ENCODE assay signal across 23 mouse cellular contexts in the genomic region with DNA sequence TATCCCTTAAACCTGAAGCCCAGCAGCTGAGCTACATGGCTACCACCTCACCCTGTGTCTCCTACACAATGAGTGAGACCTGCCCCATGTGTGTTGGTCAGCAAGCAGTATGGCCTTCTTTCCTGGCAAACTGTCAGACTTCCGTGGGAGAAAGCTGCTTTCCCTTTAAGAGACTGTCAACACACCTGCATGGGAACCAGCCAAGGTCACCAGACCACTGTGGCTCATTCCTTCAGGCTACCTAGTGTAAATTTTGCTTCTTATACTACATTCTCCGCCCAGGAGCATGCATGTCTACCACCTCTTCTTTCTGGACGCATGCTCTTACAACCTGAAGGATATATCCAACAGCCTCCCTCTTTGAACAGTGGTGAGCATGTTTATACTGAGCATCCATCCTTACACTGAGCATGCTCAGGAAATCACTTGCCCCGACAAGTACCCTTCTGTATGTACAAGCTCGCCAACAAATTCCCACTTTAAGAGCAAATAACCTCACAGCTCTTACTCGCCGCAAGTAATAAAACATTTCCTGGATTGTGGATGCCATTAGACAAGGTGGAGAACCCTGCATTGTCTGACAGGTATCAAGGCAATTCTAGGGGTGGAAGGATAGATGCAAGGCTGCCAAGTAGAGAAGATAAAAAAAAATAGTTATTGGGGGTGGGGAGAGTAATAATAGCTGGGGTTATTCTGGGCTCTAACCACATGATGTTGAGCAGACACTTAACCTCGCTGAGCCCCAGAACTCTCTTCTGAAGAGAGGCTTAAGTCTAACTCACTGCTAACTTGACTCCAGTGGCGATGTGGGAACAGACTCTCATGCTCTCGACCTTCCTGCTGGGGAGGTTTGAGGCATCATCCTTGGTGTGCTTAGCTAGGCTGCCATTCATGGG. TPM values are rescaled to one million over a fixed set of nuclear protein-coding genes. Genes with fewer than 3 reads are reported as not detected.
A peak's percentile ranks its signal among the peaks of the same experiment; 100 is the strongest.
DNase-seq lines count a peak whose midpoint lies in the region; ATAC-seq and TF ChIP-seq lines count a peak whose summit lies in the region.
"Had no signal": no experiment of that assay in that cellular context is flagged by ENCODE, and none has a peak within 500 bp of the region (broad histone marks: within the 10 kb centered on the region; RNA-seq: fewer than 3 reads in every experiment).

No protein-coding gene starts in this region.

- peaks cover 31% of the 10 kb centered on the region; the same call in 1 of the 2 replicates for H3K4me1 ChIP-seq in intestine, embryonic 15.5 days (replicated peaks)
- H3K4me1 ChIP-seq in intestine, postnatal 0 days (replicated peaks; ENCODE audit: control insufficient read depth, insufficient read depth, low read length) = peaks cover 12% of the 10 kb centered on the region; the same call in 1 of the 2 replicates
- peaks cover 41% of the 10 kb centered on the region for H3K4me1 ChIP-seq in heart, postnatal 0 days (ENCODE audit: control insufficient read depth, insufficient read depth)
- peaks cover 12% of the 10 kb centered on the region; the same call in 1 of the 2 replicates for H3K4me1 ChIP-seq in stomach, embryonic 16.5 days (ENCODE audit: control insufficient read depth, insufficient read depth, low read length)
- no peaks in the 10 kb centered on the region for H3K4me1 ChIP-seq in liver, embryonic 12.5 days
- H3K4me1 ChIP-seq: forebrain, embryonic 13.5 days; hindbrain, embryonic 15.5 days had no signal

- DNase-seq in heart, adult 11 months = peak; percentile 83
- no peak for DNase-seq in heart, adult 9 months (ENCODE audit: low spot score in 2 of 2)
- peak; percentile 65 for DNase-seq in heart, postnatal 0 days (ENCODE audit: low spot score)
- DNase-seq in right cerebral cortex, postnatal 10 days (ENCODE audit: low spot score in 2 of 2) = no peak
- DNase-seq: adrenal gland, postnatal 10 days; cerebellum, adult 9-10 months; left cerebral cortex, postnatal 4 days; liver; liver, postnatal 0 days had no signal

- no peaks in the 10 kb centered on the region for H3K27me3 ChIP-seq in intestine, embryonic 15.5 days (replicated peaks)
- no peaks in the 10 kb centered on the region for H3K27me3 ChIP-seq in intestine, postnatal 0 days (replicated peaks; ENCODE audit: control insufficient read depth, insufficient read depth, low read length)
- H3K27me3 ChIP-seq in heart, postnatal 0 days (ENCODE audit: control insufficient read depth, insufficient read depth, low read length) = no peaks in the 10 kb centered on the region
- H3K27me3 ChIP-seq in stomach, embryonic 16.5 days (ENCODE audit: control insufficient read depth, insufficient read depth, low read length) = no peaks in the 10 kb centered on the region
- peaks cover 5% of the 10 kb centered on the region; the same call in 1 of the 2 replicates for H3K27me3 ChIP-seq in liver, embryonic 12.5 days (replicated peaks)
- H3K27me3 ChIP-seq: forebrain, embryonic 13.5 days; hindbrain, embryonic 15.5 days; stomach, embryonic 15.5 days had no signal

- H3K9me3 ChIP-seq in intestine, embryonic 15.5 days = no peaks in the 10 kb centered on the region
- no peaks in the 10 kb centered on the region for H3K9me3 ChIP-seq in intestine, postnatal 0 days (ENCODE audit: control insufficient read depth)
- H3K9me3 ChIP-seq in heart, postnatal 0 days (replicated peaks; ENCODE audit: control insufficient read depth, low read length) = no peaks in the 10 kb centered on the region
- H3K9me3 ChIP-seq in stomach, embryonic 16.5 days (replicated peaks; ENCODE audit: control insufficient read depth, low read length) = no peaks in the 10 kb centered on the region
- no peaks in the 10 kb centered on the region for H3K9me3 ChIP-seq in liver, embryonic 12.5 days (replicated peaks)
- H3K9me3 ChIP-seq: embryonic facial prominence, embryonic 12.5 days; forebrain, embryonic 13.5 days; G1E; hindbrain, embryonic 15.5 days; stomach, embryonic 15.5 days had no signal

- H3K27ac ChIP-seq in intestine, embryonic 15.5 days = no peak overlapping the region
- no peak overlapping the region for H3K27ac ChIP-seq in intestine, postnatal 0 days (ENCODE audit: low read depth, low read length)
- H3K27ac ChIP-seq in heart, postnatal 0 days (ENCODE audit: low read depth) = peak overlapping the region; percentile 71
- 0 out of 2 replicates have a peak overlapping the region, but pooled peaks have one; percentile 1 for H3K27ac ChIP-seq in stomach, embryonic 16.5 days (ENCODE audit: low read length)
- no peak overlapping the region for H3K27ac ChIP-seq in liver, embryonic 12.5 days
- H3K27ac ChIP-seq: embryonic facial prominence, embryonic 12.5 days; forebrain, embryonic 13.5 days; hindbrain, embryonic 15.5 days; stomach, embryonic 15.5 days had no signal

- no peak overlapping the region for H3K4me2 ChIP-seq in intestine, embryonic 15.5 days (replicated peaks)
- no peak overlapping the region for H3K4me2 ChIP-seq in intestine, postnatal 0 days (replicated peaks; ENCODE audit: low read depth)
- no peak overlapping the region for H3K4me2 ChIP-seq in heart, postnatal 0 days (ENCODE audit: low read depth, low read length)
- no peak overlapping the region for H3K4me2 ChIP-seq in stomach, embryonic 16.5 days (ENCODE audit: low read depth, low read length)
- H3K4me2 ChIP-seq in liver, embryonic 12.5 days = no peak overlapping the region
- H3K4me2 ChIP-seq: embryonic facial prominence, embryonic 12.5 days; forebrain, embryonic 13.5 days; hindbrain, embryonic 15.5 days; stomach, embryonic 15.5 days had no signal

- WGBS in intestine, embryonic 15.5 days = 66% methylated on average over 10 of the region's 10 CpGs
- WGBS in intestine, postnatal 0 days = 56% methylated on average over 10 of the region's 10 CpGs
- WGBS in heart, postnatal 0 days = 48% methylated on average over 10 of the region's 10 CpGs
- 69% methylated on average over 10 of the region's 10 CpGs for WGBS in stomach, embryonic 16.5 days
- WGBS in liver, embryonic 12.5 days (ENCODE audit: insufficient replicate concordance) = 63% methylated on average over 10 of the region's 10 CpGs

- no peak for TF ChIP-seq EP300 in heart, postnatal 0 days (IDR thresholded peaks at IDR 0.05; ENCODE audit: low read depth)

- no peaks in the 10 kb centered on the region for H3K36me3 ChIP-seq in intestine, embryonic 15.5 days
- no peaks in the 10 kb centered on the region for H3K36me3 ChIP-seq in intestine, postnatal 0 days (ENCODE audit: control insufficient read depth, insufficient read depth)
- no peaks in the 10 kb centered on the region for H3K36me3 ChIP-seq in heart, postnatal 0 days (replicated peaks; ENCODE audit: control insufficient read depth, insufficient read depth, low read length)
- H3K36me3 ChIP-seq in stomach, embryonic 16.5 days (ENCODE audit: control insufficient read depth, insufficient read depth, low read length) = no peaks in the 10 kb centered on the region
- H3K36me3 ChIP-seq in liver, embryonic 12.5 days = no peaks in the 10 kb centered on the region
- H3K36me3 ChIP-seq: embryonic facial prominence, embryonic 12.5 days; hindbrain, embryonic 15.5 days; stomach, embryonic 15.5 days had no signal

- peak; percentile 26; the same call in 1 of the 2 replicates for ATAC-seq in intestine, embryonic 15.5 days
- no peak for ATAC-seq in intestine, postnatal 0 days
- ATAC-seq in heart, postnatal 0 days (ENCODE audit: insufficient read depth, low read depth) = peak; percentile 61; the same call in 1 of the 2 replicates
- ATAC-seq in stomach, embryonic 16.5 days (ENCODE audit: insufficient read depth, low FRiP score) = no peak
- no peak for ATAC-seq in liver, embryonic 12.5 days
- ATAC-seq: activated CD4-positive, CD25-positive, alpha-beta regulatory T cell, adult 4 months; CD4-positive, CD25-positive, alpha-beta regulatory T cell, adult 4 months; forebrain, embryonic 13.5 days; liver, postnatal 0 days; midbrain, embryonic 16.5 days had no signal

- TF ChIP-seq CTCF in intestine, postnatal 0 days (IDR thresholded peaks at IDR 0.05; ENCODE audit: low read depth) = no peak
- TF ChIP-seq CTCF in heart, postnatal 0 days (IDR thresholded peaks at IDR 0.05; ENCODE audit: low read depth) = no peak

- H3K9ac ChIP-seq in intestine, embryonic 15.5 days = no peak overlapping the region
- H3K9ac ChIP-seq in intestine, postnatal 0 days (ENCODE audit: low read depth, low read length) = no peak overlapping the region
- no peak overlapping the region for H3K9ac ChIP-seq in heart, postnatal 0 days (replicated peaks; ENCODE audit: low read depth, low read length)
- H3K9ac ChIP-seq in stomach, embryonic 16.5 days (ENCODE audit: low read length) = no peak overlapping the region
- no peak overlapping the region for H3K9ac ChIP-seq in liver, embryonic 12.5 days
- H3K9ac ChIP-seq: embryonic facial prominence, embryonic 12.5 days; forebrain, embryonic 13.5 days; hindbrain, embryonic 15.5 days; liver, postnatal 0 days; stomach, embryonic 15.5 days had no signal

- no peak overlapping the region for H3K4me3 ChIP-seq in intestine, embryonic 15.5 days (replicated peaks)
- no peak overlapping the region for H3K4me3 ChIP-seq in intestine, postnatal 0 days (ENCODE audit: low read depth, low read length)
- no peak overlapping the region for H3K4me3 ChIP-seq in heart, postnatal 0 days (ENCODE audit: low read depth, low read length)
- H3K4me3 ChIP-seq in stomach, embryonic 16.5 days (replicated peaks; ENCODE audit: low read length) = no peak overlapping the region
- no peak overlapping the region for H3K4me3 ChIP-seq in liver, embryonic 12.5 days
- H3K4me3 ChIP-seq: embryonic facial prominence, embryonic 12.5 days; erythroblast, embryonic 14.5 days; forebrain, embryonic 13.5 days; hindbrain, embryonic 15.5 days; stomach, embryonic 15.5 days had no signal

RNA-seq across cellular contexts. Expression of a gene that starts 7.8 kb away (rescaled TPM):
- 23.2 and 25.8 TPM in 2 replicates for polyA plus RNA-seq in intestine, embryonic 15.5 days (2015; fragmentation: Nextera tagmentation; extraction: Ambion mirVana)
- 11.4 and 13.6 TPM in 2 replicates for polyA plus RNA-seq in intestine, postnatal 0 days (2015; fragmentation: Nextera tagmentation; extraction: Ambion mirVana)
- 37.5 and 45.0 TPM in 2 replicates for total RNA-seq in heart, postnatal 0 days (2014; rRNA removed; ENCODE audit: low replicate concordance)
- 4.8 and 4.9 TPM in 2 replicates for polyA plus RNA-seq in heart, postnatal 0 days (2015; fragmentation: Nextera tagmentation; extraction: Ambion mirVana)
- 18.7 and 20.0 TPM in 2 replicates for polyA plus RNA-seq in stomach, embryonic 16.5 days (2015; fragmentation: Nextera tagmentation; extraction: Ambion mirVana)
- polyA plus RNA-seq in liver, embryonic 12.5 days (2016; fragmentation: Nextera tagmentation; extraction: Ambion mirVana) = 3.3 and 3.7 TPM in 2 replicates
- total RNA-seq: granulocyte monocyte progenitor cell, adult 5-6 weeks had no signal
- polyA plus RNA-seq: activated CD4-positive, CD25-positive, alpha-beta regulatory T cell, adult 4 months; CD4-positive, CD25-positive, alpha-beta regulatory T cell, adult 4 months had no signal

Comparison
In these comparisons a context has a peak if more than half of its experiments do, and no peak if none do; other contexts are left out.
1. DNase-seq: peak in heart, adult 11 months (single experiment) and heart, postnatal 0 days (single experiment); none in heart, adult 9 months (0 of 2) and right cerebral cortex, postnatal 10 days (0 of 2).
2. ATAC-seq: peak in intestine, embryonic 15.5 days (single experiment) and heart, postnatal 0 days (single experiment); none in intestine, postnatal 0 days (single experiment), stomach, embryonic 16.5 days (single experiment) and liver, embryonic 12.5 days (single experiment).
3. H3K27ac ChIP-seq: peak in heart, postnatal 0 days (single experiment) and stomach, embryonic 16.5 days (single experiment); none in intestine, embryonic 15.5 days (single experiment), intestine, postnatal 0 days (single experiment) and liver, embryonic 12.5 days (single experiment).